Mouse (Mus musculus): ENCODE measurements around the gene Ptpn20. TPM values are rescaled to one million over a fixed set of nuclear protein-coding genes. Genes with fewer than 3 reads are reported as not detected.

Gene Ptpn20
- not detected for polyA plus RNA-seq (2012; fragmentation: generic; extraction: Trizol)

DNA sequence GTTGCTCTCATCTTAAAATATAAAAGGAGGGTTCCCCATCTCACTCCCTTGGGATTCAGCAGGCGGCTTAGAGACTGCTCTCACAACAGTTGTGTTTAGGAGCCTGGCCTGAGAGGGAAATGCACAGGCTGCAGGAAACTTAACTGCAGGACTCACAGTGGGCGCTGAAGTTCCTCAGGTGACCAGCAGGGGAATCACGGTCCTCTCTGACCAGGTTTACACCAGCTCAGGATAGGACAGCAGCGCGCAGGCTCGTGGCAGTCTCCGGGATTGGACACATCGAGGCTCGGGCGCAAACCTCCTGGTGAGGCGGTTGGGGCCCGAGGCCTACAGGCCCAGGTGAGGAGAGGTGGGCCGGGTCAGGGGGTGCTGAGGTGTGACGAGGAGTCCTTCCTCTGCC is at the start of gene Ptpn20:
Gene Ptpn20 (plus strand): TSS at position 257 of the 400 bp plus-strand sequence.
- H3ac ChIP-seq (ENCODE audit: control insufficient read depth, insufficient read length), result no peak within 1 kb of the TSS
- TF ChIP-seq TCF12 (IDR thresholded peaks at IDR 0.05; ENCODE audit: insufficient read depth, poor library complexity, severe bottlenecking), result no peak
- TF ChIP-seq SRF (IDR thresholded peaks at IDR 0.05; ENCODE audit: control insufficient read depth, insufficient read length, low read depth), result no peak
- TF ChIP-seq REST (IDR thresholded peaks at IDR 0.05; ENCODE audit: insufficient read depth, insufficient read length), result no peak
- no peak for TF ChIP-seq MAX (IDR thresholded peaks at IDR 0.05; ENCODE audit: low read depth)
- H3K36me3 ChIP-seq (ENCODE audit: control insufficient read depth, insufficient read depth), result no peaks in the 10 kb centered on the region
- H3K4me3 ChIP-seq, result no peak within 1 kb of the TSS
- no peaks in the 10 kb centered on the region for H3K79me2 ChIP-seq (ENCODE audit: control insufficient read depth, insufficient read depth)
- H3K4me2 ChIP-seq (ENCODE audit: low read depth), result no peak within 1 kb of the TSS
- H3K27me3 ChIP-seq (ENCODE audit: control insufficient read depth, insufficient read depth, insufficient read length), result peaks cover 9% of the 10 kb centered on the region

DNA sequence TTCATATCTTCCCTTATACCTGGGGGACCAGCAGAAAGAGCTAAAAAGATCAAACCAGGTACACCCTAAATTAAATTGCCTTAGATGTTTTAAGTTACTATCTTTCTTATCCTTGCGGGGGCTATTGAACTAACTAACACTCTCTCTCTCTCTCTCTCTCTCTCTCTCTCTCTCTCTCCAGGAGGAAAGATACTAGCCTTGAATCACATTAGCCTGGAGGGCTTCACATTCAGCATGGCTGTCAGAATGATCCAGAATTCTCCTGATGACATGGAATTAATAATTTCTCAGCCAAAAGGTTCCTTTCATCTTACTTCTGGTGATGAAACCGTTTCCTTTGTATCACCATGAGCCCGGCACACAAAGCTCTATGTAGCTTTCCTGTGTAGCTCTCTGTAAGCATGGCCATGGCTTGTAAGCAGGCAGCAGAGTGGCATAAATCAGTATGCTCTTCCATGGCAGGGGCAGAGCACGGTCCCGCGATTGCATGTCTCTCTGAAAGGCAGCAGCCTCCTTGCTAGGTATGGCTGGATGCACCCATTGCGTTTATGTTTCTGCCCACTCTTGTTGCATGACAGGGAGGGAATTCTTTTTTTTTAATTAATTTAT is 49.3 kb upstream of the Ptpn20 start:
- no peaks in the 10 kb centered on the region for H3K27me3 ChIP-seq (ENCODE audit: control insufficient read depth, insufficient read depth, insufficient read length)
- H3K79me2 ChIP-seq (ENCODE audit: control insufficient read depth, insufficient read depth), result no peaks in the 10 kb centered on the region
- no peaks in the 10 kb centered on the region for H3K36me3 ChIP-seq (ENCODE audit: control insufficient read depth, insufficient read depth)
- TF ChIP-seq MYOD1 (IDR thresholded peaks at IDR 0.05; ENCODE audit: control insufficient read depth in 1 of 3, insufficient read length in 2 of 3, low read depth in 2 of 3), result no peak
- no peak for TF ChIP-seq TCF12 (IDR thresholded peaks at IDR 0.05; ENCODE audit: insufficient read depth, poor library complexity, severe bottlenecking)
- no peak for TF ChIP-seq POLR2A (IDR thresholded peaks at IDR 0.05; ENCODE audit: insufficient read length, low read depth)
- no peak for TF ChIP-seq TCF3 (IDR thresholded peaks at IDR 0.05; ENCODE audit: insufficient read length, low read depth)
- no peak for TF ChIP-seq POLR2AphosphoS2 (IDR thresholded peaks at IDR 0.05; ENCODE audit: insufficient read length, low read depth)
- no peak for TF ChIP-seq MYOG (IDR thresholded peaks at IDR 0.05; ENCODE audit: control insufficient read depth in 1 of 3, insufficient read depth in 1 of 3, insufficient read length in 2 of 3, low read depth in 2 of 3)
- TF ChIP-seq REST (IDR thresholded peaks at IDR 0.05; ENCODE audit: insufficient read depth, insufficient read length), result no peak
- TF ChIP-seq E2F4 (IDR thresholded peaks at IDR 0.05; ENCODE audit: insufficient read depth), result no peak
- no peak for TF ChIP-seq MAX (IDR thresholded peaks at IDR 0.05; ENCODE audit: low read depth)
- TF ChIP-seq CEBPB (IDR thresholded peaks at IDR 0.05; ENCODE audit: insufficient read depth, poor library complexity, severe bottlenecking), result no peak
- TF ChIP-seq SRF (IDR thresholded peaks at IDR 0.05; ENCODE audit: control insufficient read depth, insufficient read length, low read depth), result no peak
- TF ChIP-seq USF1 (IDR thresholded peaks at IDR 0.05; ENCODE audit: low read depth), result no peak
- H3K4me2 ChIP-seq (ENCODE audit: low read depth), result no peak overlapping the region
- no peak overlapping the region for H3K4me3 ChIP-seq
- H3ac ChIP-seq (ENCODE audit: control insufficient read depth, insufficient read length), result no peak overlapping the region

DNA sequence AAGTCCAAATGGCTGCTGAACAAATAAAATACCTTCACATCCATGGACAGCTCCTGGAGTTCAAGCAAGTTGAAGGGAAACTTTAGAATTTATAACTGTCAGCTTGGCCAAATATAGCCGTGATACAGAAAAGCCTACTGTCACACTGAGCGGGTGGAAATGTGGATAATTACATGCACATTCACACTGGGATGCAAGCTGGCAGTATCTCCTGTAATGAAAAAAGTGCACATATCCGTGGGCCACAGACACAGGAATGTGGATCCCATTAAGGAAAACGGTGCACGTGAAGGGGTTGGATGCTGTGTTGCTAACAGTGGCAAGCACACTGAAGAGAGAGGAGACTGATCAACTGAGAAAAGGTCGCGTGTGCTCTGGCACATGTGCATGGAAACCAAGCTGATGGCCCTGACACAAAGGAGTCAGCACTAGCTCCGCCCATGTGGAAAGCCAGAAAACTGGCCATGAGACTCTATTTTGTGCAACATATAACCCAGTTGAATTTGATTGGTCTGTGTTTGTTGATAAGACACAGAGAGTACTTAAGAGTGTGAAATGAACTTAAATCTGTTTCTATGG is 43.4 kb upstream of the Ptpn20 start:
- Histone ChIP-seq H3K4me3 (no peak overlapping the region), H3K4me2 (ENCODE audit: low read depth) (no peak overlapping the region), H3K79me2 (ENCODE audit: control insufficient read depth, insufficient read depth) (no peaks in the 10 kb centered on the region), H3K36me3 (ENCODE audit: control insufficient read depth, insufficient read depth) (no peaks in the 10 kb centered on the region), H3K27me3 (ENCODE audit: control insufficient read depth, insufficient read depth, insufficient read length) (no peaks in the 10 kb centered on the region), H3ac (ENCODE audit: control insufficient read depth, insufficient read length) (no peak overlapping the region)
- TF ChIP-seq POLR2AphosphoS2 (IDR thresholded peaks at IDR 0.05; ENCODE audit: insufficient read length, low read depth) (no peak), REST (IDR thresholded peaks at IDR 0.05; ENCODE audit: insufficient read depth, insufficient read length) (no peak)

DNA sequence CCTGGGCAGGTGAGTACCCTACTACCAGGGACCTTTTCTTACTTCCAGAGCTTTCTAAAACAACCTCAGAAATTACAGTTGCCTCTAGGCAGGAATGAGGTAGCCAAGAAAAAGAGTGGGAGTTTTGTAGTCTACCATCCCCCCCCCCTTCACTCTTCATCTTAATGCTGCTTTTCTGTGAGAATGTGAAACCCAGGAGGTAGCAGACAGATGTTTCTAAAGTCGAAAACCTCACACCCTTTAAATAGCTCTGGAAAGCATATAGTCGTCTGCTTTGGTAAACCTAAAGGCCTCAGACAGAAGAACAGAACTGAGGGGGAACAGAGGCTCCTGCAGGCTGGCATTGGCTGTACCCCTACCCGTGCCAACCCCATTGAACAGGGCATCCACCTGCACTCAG is 40.4 kb upstream of the Ptpn20 start:
- Histone ChIP-seq H3K4me3 (no peak overlapping the region), H3K79me2 (ENCODE audit: control insufficient read depth, insufficient read depth) (no peaks in the 10 kb centered on the region), H3K4me2 (ENCODE audit: low read depth) (no peak overlapping the region), H3K36me3 (ENCODE audit: control insufficient read depth, insufficient read depth) (no peaks in the 10 kb centered on the region), H3ac (ENCODE audit: control insufficient read depth, insufficient read length) (no peak overlapping the region), H3K27me3 (ENCODE audit: control insufficient read depth, insufficient read depth, insufficient read length) (no peaks in the 10 kb centered on the region)
- TF ChIP-seq SRF (IDR thresholded peaks at IDR 0.05; ENCODE audit: control insufficient read depth, insufficient read length, low read depth) (no peak), POLR2A (IDR thresholded peaks at IDR 0.05; ENCODE audit: insufficient read length, low read depth) (no peak), REST (IDR thresholded peaks at IDR 0.05; ENCODE audit: insufficient read depth, insufficient read length) (no peak), TCF12 (IDR thresholded peaks at IDR 0.05; ENCODE audit: insufficient read depth, poor library complexity, severe bottlenecking) (no peak), MYOD1 (IDR thresholded peaks at IDR 0.05; ENCODE audit: control insufficient read depth in 1 of 3, insufficient read length in 2 of 3, low read depth in 2 of 3) (no peak), TCF3 (IDR thresholded peaks at IDR 0.05; ENCODE audit: insufficient read length, low read depth) (no peak), MYOG (IDR thresholded peaks at IDR 0.05; ENCODE audit: control insufficient read depth in 1 of 3, insufficient read depth in 1 of 3, insufficient read length in 2 of 3, low read depth in 2 of 3) (no peak), POLR2AphosphoS2 (IDR thresholded peaks at IDR 0.05; ENCODE audit: insufficient read length, low read depth) (no peak), CEBPB (IDR thresholded peaks at IDR 0.05; ENCODE audit: insufficient read depth, poor library complexity, severe bottlenecking) (no peak), USF1 (IDR thresholded peaks at IDR 0.05; ENCODE audit: low read depth) (no peak), E2F4 (IDR thresholded peaks at IDR 0.05; ENCODE audit: insufficient read depth) (no peak), MAX (IDR thresholded peaks at IDR 0.05; ENCODE audit: low read depth) (no peak)

GRCm38 (mm10) chr14:33549856-33550255 is 39.2 kb upstream of the Ptpn20 start:
- Histone ChIP-seq H3K27me3 (ENCODE audit: control insufficient read depth, insufficient read depth, insufficient read length) (no peaks in the 10 kb centered on the region), H3K79me2 (ENCODE audit: control insufficient read depth, insufficient read depth) (no peaks in the 10 kb centered on the region), H3K4me3 (no peak overlapping the region), H3K36me3 (ENCODE audit: control insufficient read depth, insufficient read depth) (no peaks in the 10 kb centered on the region), H3ac (ENCODE audit: control insufficient read depth, insufficient read length) (no peak overlapping the region), H3K4me2 (ENCODE audit: low read depth) (no peak overlapping the region)
- no peak for TF ChIP-seq MAX (IDR thresholded peaks at IDR 0.05; ENCODE audit: low read depth)
- TF ChIP-seq MYOG (IDR thresholded peaks at IDR 0.05; ENCODE audit: control insufficient read depth in 1 of 3, insufficient read depth in 1 of 3, insufficient read length in 2 of 3, low read depth in 2 of 3), result no peak
